Mouse (Mus musculus) adrenal gland, postnatal 0 days (tissue): ENCODE measurements around the gene Gm13128. TPM values are rescaled to one million over a fixed set of nuclear protein-coding genes. Genes with fewer than 3 reads are reported as not detected.

ENCODE experiments used
- polyA plus RNA-seq: library from polyadenylated mRNA; unstranded; fragments of >200 nt; fragmentation: Nextera tagmentation; extraction: Ambion mirVana; gene quantifications from 2 replicates; pipeline ENCODE4 v1.2.1, GENCODE M21; 2015

Gene Gm13128
- not detected in 2 replicates for polyA plus RNA-seq

DNA sequence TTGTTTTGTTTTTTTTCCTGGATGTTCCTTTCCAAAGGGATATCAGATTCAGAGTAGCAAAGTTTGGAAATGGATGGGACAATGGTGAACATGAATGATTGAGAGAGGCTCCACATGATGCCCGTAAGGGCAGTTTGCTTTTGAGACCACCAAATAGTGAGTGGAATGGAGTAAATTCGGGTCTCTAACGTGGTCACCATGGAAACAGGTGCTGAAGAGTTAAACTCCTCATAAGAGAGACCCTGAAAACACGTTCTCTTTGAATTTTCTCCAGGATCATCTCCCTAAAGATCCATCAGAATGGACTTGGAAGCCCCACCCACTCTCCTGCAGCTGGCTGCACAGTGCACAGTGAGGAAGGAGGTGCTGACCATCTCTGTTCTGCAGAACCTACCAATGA lies at the start of gene Gm13128:
TSS of gene Gm13128 (plus strand) at position 301 of the 400 bp plus-strand sequence.

DNA sequence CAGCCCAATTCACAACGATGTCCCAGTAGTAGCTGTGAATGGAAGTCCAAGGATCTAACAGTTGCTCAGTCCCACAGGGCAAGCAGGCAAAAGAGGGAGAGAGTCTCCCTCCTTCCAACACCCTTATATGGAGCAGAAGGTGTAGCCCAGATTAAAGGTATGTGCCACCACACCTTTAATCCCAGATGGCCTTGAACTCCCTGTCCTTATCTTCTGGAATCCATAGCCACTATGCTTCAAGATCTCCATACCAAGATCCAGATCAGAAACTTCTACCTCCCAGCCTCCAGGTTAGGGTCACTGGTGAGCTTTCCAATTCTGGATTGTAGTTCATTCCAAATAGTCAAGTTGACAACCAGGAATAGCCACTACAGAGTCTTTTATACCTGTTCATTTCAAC lies 49.7 kb upstream of the Gm13128 start, which contains the start of gene Pramel5:
TSS of gene Pramel5 (minus strand) at position 101 of the 400 bp plus-strand sequence.

DNA sequence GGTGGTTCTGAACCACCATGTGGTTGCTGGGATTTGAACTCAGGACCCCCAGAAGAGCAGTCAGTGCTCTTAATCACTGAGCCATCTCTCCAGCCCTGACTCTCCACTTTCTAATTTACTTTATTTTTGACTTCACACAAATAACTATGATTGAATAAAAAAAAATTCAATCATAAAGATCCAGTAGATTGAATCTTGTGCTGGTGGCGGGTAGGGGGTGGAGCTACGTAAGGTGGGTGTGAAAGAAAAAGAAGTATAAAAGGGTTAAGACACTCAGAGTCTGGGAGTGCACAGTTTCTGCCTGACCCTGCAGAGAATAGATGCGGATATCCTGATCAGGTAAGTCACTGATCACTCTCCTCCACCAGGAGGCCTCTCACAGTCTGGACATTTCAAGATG lies 27.6 kb downstream of the Gm13128 start, which contains the start of gene Gm13119:
TSS of gene Gm13119 (plus strand) at position 301 of the 400 bp plus-strand sequence.

DNA sequence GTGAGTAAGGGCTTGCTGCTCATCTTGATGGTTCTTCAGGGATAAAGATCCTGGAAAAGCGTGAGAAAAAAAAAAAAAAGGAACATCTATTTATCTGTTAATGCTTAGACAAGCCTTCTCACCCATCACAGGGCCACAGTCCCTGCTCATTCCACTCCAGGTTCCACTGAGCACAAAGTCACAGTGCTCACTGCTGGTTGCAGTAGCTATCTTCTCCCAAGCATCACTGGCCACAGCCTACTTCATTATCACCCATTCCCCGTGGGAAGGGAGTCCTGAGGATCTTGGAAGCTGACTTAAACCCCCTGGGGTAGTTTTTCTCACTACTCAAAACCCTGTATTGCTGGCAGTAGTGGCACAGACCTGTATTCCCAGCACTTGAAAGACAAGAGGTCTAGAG lies 47.9 kb downstream of the Gm13128 start, which contains the start of gene Pramef20:
TSS of gene Pramef20 (minus strand) at position 23 of the 400 bp plus-strand sequence.

Other genes with a start within 250 kb of the Gm13128 start
- not detected in 2 replicates for gene Gm13102, start 223.8 kb upstream of the Gm13128 start, polyA plus RNA-seq
- gene Oog3, start 167.6 kb upstream of the Gm13128 start, polyA plus RNA-seq, result not detected in 2 replicates
- gene Oog2, start 139.5 kb upstream of the Gm13128 start, polyA plus RNA-seq, result not detected in 2 replicates
- gene C87977, start 116.9 kb upstream of the Gm13128 start, polyA plus RNA-seq, result not detected in 2 replicates
- gene Pramel5, start 49.8 kb upstream of the Gm13128 start, polyA plus RNA-seq, result not detected in 2 replicates
- gene Gm13119, start 27.7 kb downstream of the Gm13128 start, polyA plus RNA-seq, result not detected in 2 replicates
- gene Pramef20, start 47.7 kb downstream of the Gm13128 start, polyA plus RNA-seq, result not detected in 2 replicates
- not detected in 2 replicates for gene Pramef12, start 78.2 kb downstream of the Gm13128 start, polyA plus RNA-seq
- gene 1700012P22Rik, start 108.5 kb downstream of the Gm13128 start, polyA plus RNA-seq, result not detected in 2 replicates
- not detected in 2 replicates for gene Gm9944, start 123.1 kb downstream of the Gm13128 start, polyA plus RNA-seq
- gene Aadacl3, start 133.5 kb downstream of the Gm13128 start, polyA plus RNA-seq, result not detected in 2 replicates
- not detected in 2 replicates for gene 9430007A20Rik, start 189.6 kb downstream of the Gm13128 start, polyA plus RNA-seq
- gene Gm13124, start 234.9 kb downstream of the Gm13128 start, polyA plus RNA-seq, result not detected in 2 replicates